Mouse (Mus musculus): ENCODE data around the gene Fmo6.
A peak's percentile ranks its signal among the peaks of the same experiment; 100 is the strongest.

The Fmo6 gene

GRCm38 (mm10) chr1:162914932-162915556, 22.3 kb downstream of the Fmo6 start:
- no peak for DNase-seq (ENCODE audit: low spot score in 2 of 2)

DNA sequence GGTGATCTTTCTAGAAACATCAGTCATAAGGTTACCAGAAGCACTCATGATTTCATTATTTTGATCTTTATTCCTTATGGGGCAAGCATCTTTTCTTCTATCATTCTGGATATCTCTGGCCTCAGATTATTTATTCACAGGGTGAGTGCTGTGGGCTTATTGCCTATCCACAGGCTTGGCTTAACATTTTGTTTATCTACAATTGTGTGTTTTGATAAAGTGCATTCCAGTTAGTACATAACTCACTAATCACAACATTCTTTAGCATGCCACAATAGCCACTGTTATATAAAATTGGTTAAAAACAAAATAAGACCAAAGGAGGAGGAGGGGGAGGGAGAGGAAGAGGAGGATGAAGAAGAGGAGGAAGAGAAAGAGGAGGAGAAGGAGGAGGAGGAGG, 25.2 kb downstream of the Fmo6 start:
- DNase-seq (ENCODE audit: low spot score in 2 of 2): no peak

- DNase-seq (ENCODE audit: low spot score in 2 of 2): no peak
Measured at GRCm38 (mm10) chr1:162901879-162902278, 35.4 kb downstream of the Fmo6 start.

DNA sequence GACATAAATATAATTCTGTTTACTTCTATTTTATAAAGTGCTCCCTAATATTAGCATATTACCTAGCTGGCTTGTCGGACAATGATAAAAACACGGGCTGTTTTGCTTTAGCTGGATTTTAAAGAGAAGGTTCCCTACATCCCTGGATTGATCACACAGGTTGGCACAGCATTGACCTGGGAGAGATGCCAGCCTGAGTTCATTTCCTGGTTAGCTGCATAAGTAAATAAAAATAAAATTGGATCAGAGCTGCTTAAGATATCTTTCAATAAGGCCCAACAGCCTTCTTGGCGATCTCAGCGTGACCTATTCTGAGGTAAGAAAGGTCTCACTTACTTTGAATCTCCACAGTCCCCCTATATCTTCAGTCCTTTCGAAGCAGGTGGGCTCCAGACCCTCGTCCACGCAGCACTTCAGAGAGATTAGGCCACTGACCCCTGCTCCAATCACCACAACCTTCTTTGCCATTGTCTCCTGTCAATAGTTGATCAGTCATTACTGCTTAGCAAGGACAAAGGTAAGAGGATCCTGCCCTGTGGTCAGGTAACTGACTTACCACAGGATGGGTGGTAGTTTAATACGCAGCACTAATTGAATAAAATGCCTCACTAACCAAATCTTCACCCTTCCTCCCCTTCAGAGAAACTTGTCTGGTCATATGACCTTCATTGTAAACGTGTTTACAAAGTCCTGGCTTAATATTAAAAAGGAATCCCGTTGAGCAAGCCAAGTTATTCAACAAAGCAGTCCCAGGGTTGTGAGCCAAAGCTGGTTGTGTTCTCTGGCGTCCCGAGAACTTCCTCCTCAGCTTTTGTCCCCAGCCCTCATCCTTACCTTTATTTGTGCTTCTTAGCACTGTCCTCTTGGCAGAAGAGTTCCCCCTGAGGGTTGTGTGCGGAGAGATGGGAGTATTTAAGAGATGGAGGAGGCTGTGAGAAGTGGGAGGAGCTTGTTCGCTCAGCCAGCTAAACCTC, 39.2 kb downstream of the Fmo6 start, which contains the start of gene Fmo2:
Gene Fmo2 (minus strand): TSS at position 889 of the 974 bp plus-strand sequence.
- no peak for DNase-seq (ENCODE audit: low spot score in 2 of 2)

DNA sequence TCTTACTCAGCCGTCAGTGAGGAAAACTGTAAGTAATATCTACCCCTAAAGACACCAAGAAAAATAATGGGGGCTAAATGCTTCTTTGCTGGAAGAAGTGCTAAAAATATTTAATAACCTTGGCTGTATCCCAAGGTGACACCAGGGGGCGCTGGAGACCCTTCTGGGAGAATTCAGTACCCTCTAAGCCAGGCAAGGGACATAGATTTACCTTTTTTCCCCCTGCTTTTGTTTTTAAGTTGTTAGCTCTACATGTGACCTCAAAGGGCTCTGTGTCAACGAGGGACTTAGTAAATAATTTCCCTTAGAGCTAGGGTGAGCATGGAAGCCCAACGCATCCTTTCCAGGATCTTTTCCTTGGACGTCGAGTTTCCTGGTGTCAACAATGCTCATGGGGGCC, 41.4 kb downstream of the Fmo6 start:
- peak; percentile 16 to 33 for DNase-seq (ENCODE audit: low spot score in 2 of 2)

GRCm38 (mm10) chr1:162893014-162893413, 44.3 kb downstream of the Fmo6 start:
- no peak for DNase-seq (ENCODE audit: low spot score in 2 of 2)

DNA sequence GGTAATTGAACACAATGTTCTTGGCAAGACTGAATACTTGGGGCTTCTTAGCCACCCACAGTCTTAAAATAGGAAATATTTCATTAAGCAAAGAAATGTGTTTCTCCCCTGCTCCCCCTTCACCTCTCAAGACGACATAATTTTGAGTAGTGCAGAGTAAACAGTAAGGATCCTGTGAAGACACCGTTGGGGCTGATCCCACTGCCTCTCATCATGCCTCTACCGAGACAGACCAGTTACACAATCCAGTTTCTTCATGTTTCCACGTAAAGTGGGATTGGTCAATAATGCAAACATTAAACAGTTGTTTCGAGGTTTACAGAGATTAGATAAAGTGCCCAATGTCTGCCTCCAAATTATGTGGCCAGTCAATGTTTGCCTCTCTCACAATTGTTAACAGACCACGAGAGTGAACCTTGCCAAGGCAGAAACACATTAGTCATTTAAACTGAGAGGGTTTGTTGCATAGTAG, 45.3 kb downstream of the Fmo6 start:
- no peak for DNase-seq (ENCODE audit: low spot score in 2 of 2)

DNA sequence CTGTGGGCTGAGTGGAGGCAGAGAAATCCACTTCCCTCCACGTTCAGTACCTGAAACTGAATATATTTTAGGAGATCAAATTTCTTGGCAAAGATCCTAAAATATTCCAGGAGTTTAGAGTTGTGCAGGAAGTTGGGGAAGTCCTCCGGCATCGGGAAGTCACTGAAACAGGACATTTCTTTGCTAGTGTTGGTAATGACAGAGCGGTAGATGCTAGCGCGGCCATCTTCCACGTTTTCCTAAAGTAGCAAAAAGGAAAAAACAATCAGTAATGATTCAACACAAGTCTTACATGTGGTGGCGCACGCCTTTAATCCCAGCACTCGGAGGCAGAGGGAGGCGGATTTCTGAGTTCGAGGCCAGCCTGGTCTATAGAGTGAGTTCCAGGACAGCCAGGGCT, 48.7 kb downstream of the Fmo6 start:
- DNase-seq (ENCODE audit: low spot score in 2 of 2): no peak

GRCm38 (mm10) chr1:162887644-162888043, 49.7 kb downstream of the Fmo6 start:
- no peak for DNase-seq (ENCODE audit: low spot score in 2 of 2)

DNA sequence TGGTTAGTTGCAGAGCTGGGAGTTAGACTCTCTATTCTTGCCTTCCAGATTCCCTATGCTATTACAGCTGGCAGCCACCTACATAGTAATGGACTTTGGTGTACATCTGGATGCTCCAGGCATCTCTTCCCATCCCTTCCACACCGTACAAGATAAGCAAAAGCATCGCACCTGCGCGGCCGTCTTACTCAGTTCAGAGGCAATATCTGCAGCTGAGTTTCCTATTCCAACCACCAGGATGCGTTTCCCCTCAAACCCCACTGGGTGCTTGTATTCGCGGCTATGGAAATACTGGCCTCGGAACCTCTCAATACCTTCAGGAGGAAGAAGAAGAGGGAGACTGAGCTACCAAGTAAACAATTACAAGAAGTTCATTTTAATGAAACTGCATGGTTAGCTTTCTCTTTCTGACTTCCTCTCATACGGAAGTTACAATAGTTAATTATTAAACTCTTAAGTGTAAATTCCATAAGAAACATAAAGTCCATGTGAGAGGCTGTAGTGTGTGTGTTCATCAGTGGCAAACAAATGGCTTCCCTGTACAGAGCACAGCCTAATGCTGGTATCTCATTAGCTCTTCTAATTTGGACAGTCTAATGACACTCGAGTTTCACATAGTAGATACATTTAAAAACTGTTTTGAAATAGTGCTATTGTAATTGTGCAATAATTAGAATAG, 51.0 kb downstream of the Fmo6 start:
- DNase-seq (ENCODE audit: low spot score in 2 of 2): no peak

- no peak for DNase-seq (ENCODE audit: low spot score in 2 of 2)
Measured at GRCm38 (mm10) chr1:162882681-162883080, 54.6 kb downstream of the Fmo6 start.

- DNase-seq (ENCODE audit: low spot score in 2 of 2): peak in 1 of 2 experiments; percentile 31
Measured at GRCm38 (mm10) chr1:162879595-162880369, 57.5 kb downstream of the Fmo6 start.

- no peak for DNase-seq (ENCODE audit: low spot score in 2 of 2)
Measured at GRCm38 (mm10) chr1:162875091-162875490, 62.2 kb downstream of the Fmo6 start.

- no peak for DNase-seq (ENCODE audit: low spot score in 2 of 2)
Measured at GRCm38 (mm10) chr1:162871701-162872311, 65.5 kb downstream of the Fmo6 start.

- no peak for DNase-seq (ENCODE audit: low spot score in 2 of 2)
Measured at GRCm38 (mm10) chr1:162870978-162871377, 66.3 kb downstream of the Fmo6 start.

DNA sequence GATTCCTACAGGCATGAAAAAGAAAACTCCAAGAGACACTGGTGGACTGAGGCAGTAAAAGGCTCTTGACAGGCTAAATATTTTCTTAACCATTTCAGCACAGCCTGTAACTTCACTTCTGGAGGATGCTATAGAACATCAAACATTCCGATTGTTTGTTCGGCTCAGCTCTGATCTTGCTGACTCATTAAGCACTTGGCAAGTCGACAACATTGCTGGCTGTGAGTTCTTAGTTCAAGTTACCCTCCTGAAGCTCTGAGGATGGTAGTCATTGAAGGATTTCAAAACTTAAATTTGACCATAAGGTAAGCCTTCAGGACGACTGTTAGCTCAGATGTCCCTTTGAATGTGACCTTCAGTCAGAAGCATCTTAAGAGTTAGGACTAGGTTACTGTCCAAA, 69.9 kb downstream of the Fmo6 start:
- no peak for DNase-seq (ENCODE audit: low spot score in 2 of 2)

Data from spleen, postnatal 14 days (tissue).